Mouse (Mus musculus) forebrain, embryonic 14.5 days (tissue): Measurements from ENCODE around the gene Sox5. TPM values are rescaled to one million over a fixed set of nuclear protein-coding genes. Genes with fewer than 3 reads are reported as not detected.

Experiments used
- ATAC-seq: fragments of 200-750 bp; cut with Nextera tagmentation; 2 replicates; pipeline ENCODE4 v1.8.0; 2017; ENCODE audit warnings: mild to moderate bottlenecking, moderate library complexity
- DNase-seq: peaks from one replicate; pipeline ENCODE4 v3.0.0-alpha.2; 2015; ENCODE audit warnings: low spot score
- H3K27ac ChIP-seq: fragments of 300-500 bp; sonication (generic); 2 replicates; pipeline ENCODE4 v1.5.1; 2014; ENCODE audit warnings: low read depth, mild to moderate bottlenecking, control low read depth, low read length, moderate library complexity
- H3K27me3 ChIP-seq: fragments of 300-500 bp; sonication (generic); replicated peaks from 2 replicates; pipeline ENCODE4 v1.6.1; 2014; ENCODE audit warnings: low read length, control low read depth, mixed read lengths; ENCODE audit not compliant: control insufficient read depth, insufficient read depth
- H3K36me3 ChIP-seq: fragments of 300-500 bp; sonication (generic); 2 replicates; pipeline ENCODE4 v1.6.1; 2014; ENCODE audit warnings: low read length, control low read depth; ENCODE audit not compliant: control insufficient read depth, insufficient read depth
- H3K4me1 ChIP-seq: fragments of 300-500 bp; sonication (generic); 2 replicates; pipeline ENCODE4 v1.6.1; 2014; ENCODE audit warnings: antibody characterized with exemption, low read length, control low read depth; ENCODE audit not compliant: control insufficient read depth, insufficient read depth
- H3K4me2 ChIP-seq: fragments of 300-500 bp; sonication (generic); 2 replicates; pipeline ENCODE4 v1.6.1; 2014; ENCODE audit warnings: mild to moderate bottlenecking, control low read depth, low read length
- H3K4me3 ChIP-seq: fragments of 300-500 bp; sonication (generic); 2 replicates; pipeline ENCODE4 v1.5.1; 2014; ENCODE audit warnings: low read depth, low read length, control low read depth
- H3K9ac ChIP-seq: fragments of 300-500 bp; sonication (generic); 2 replicates; pipeline ENCODE4 v1.6.1; 2014; ENCODE audit warnings: mild to moderate bottlenecking, low read length, control low read depth, moderate library complexity
- H3K9me3 ChIP-seq: fragments of 300-500 bp; sonication (generic); replicated peaks from 2 replicates; pipeline ENCODE4 v1.6.1; 2016; ENCODE audit warnings: low read length, control low read depth, mixed read lengths; ENCODE audit not compliant: control insufficient read depth
- WGBS: fragments of 180-500 bp; shearing (Covaris S2); extraction: QIAGEN DNeasy Blood & Tissue Kit; methylation state at CpG from one replicate; pipeline ENCODE4 v1.1.7; 2014; 5-methylcytosine and 5-hydroxymethylcytosine counted together
- polyA plus RNA-seq: library from polyadenylated mRNA; unstranded; fragments of >200 nt; fragmentation: Nextera tagmentation; extraction: Ambion mirVana; gene quantifications from 2 replicates; pipeline ENCODE4 v1.2.1, GENCODE M21; 2014

The Sox5 gene
- polyA plus RNA-seq, 1 experiment from 2014 or later: 115 TPM

- H3K27me3 ChIP-seq: no peaks in the 10 kb centered on the region
- no peaks in the 10 kb centered on the region for H3K36me3 ChIP-seq
- H3K9me3 ChIP-seq: no peaks in the 10 kb centered on the region
- WGBS: 71% methylated on average over 12 of the region's 12 CpGs
- H3K27ac ChIP-seq: no peak overlapping the region
- no peak for ATAC-seq
- no peak overlapping the region for H3K4me3 ChIP-seq
- H3K4me1 ChIP-seq: peaks cover 17% of the 10 kb centered on the region
- H3K4me2 ChIP-seq: no peak overlapping the region
- DNase-seq: no peak
- H3K9ac ChIP-seq: no peak overlapping the region
These were observed 612.9 kb downstream of the Sox5 start for GRCm38 (mm10) chr6:144168696-144169476.

GRCm38 (mm10) chr6:144167058-144167457 is 614.7 kb downstream of the Sox5 start:
- Histone ChIP-seq H3K9ac (no peak overlapping the region), H3K27ac (no peak overlapping the region), H3K4me1 (peaks cover 17% of the 10 kb centered on the region), H3K4me3 (no peak overlapping the region), H3K9me3 (no peaks in the 10 kb centered on the region), H3K27me3 (no peaks in the 10 kb centered on the region), H3K36me3 (no peaks in the 10 kb centered on the region), H3K4me2 (no peak overlapping the region)
- WGBS: 96% methylated on average over 7 of the region's 7 CpGs
- ATAC-seq: 0 out of 2 replicates have a peak, but pooled peaks have one; percentile 27
- DNase-seq: no peak

GRCm38 (mm10) chr6:144166651-144167050 is 615.1 kb downstream of the Sox5 start:
- H3K4me1 ChIP-seq: peaks cover 17% of the 10 kb centered on the region
- no peaks in the 10 kb centered on the region for H3K36me3 ChIP-seq
- no peak; the same call in 1 of the 2 replicates for ATAC-seq
- DNase-seq: no peak
- 38% methylated on average over 8 of the region's 8 CpGs for WGBS
- no peak overlapping the region for H3K27ac ChIP-seq
- no peak overlapping the region for H3K4me3 ChIP-seq
- H3K4me2 ChIP-seq: no peak overlapping the region
- no peaks in the 10 kb centered on the region for H3K27me3 ChIP-seq
- H3K9me3 ChIP-seq: no peaks in the 10 kb centered on the region
- H3K9ac ChIP-seq: no peak overlapping the region

GRCm38 (mm10) chr6:144166104-144166503 is 615.7 kb downstream of the Sox5 start:
- H3K4me2 ChIP-seq: peak overlapping the region; percentile 5; the same call in 1 of the 2 replicates
- H3K4me3 ChIP-seq: no peak overlapping the region
- peak; percentile 61 for DNase-seq
- H3K27me3 ChIP-seq: no peaks in the 10 kb centered on the region
- H3K27ac ChIP-seq: 0 out of 2 replicates have a peak overlapping the region, but pooled peaks have one; percentile 10
- peaks cover 17% of the 10 kb centered on the region for H3K4me1 ChIP-seq
- WGBS: 6% methylated on average over 8 of the region's 8 CpGs
- 0 out of 2 replicates have a peak, but pooled peaks have one; percentile 46 for ATAC-seq
- H3K9ac ChIP-seq: peak overlapping the region; percentile 26; the same call in 1 of the 2 replicates
- no peaks in the 10 kb centered on the region for H3K9me3 ChIP-seq
- no peaks in the 10 kb centered on the region for H3K36me3 ChIP-seq

- DNase-seq: no peak
- H3K9me3 ChIP-seq: no peaks in the 10 kb centered on the region
- 87% methylated on average over 9 of the region's 9 CpGs for WGBS
- no peak for ATAC-seq
- no peak overlapping the region for H3K4me2 ChIP-seq
- H3K27me3 ChIP-seq: no peaks in the 10 kb centered on the region
- H3K36me3 ChIP-seq: 0 out of 2 replicates have a peak, but pooled peaks cover 2% of the 10 kb centered on the region
- H3K4me3 ChIP-seq: no peak overlapping the region
- H3K9ac ChIP-seq: no peak overlapping the region
- H3K27ac ChIP-seq: no peak overlapping the region
- H3K4me1 ChIP-seq: peaks cover 12% of the 10 kb centered on the region
These were observed 618.3 kb downstream of the Sox5 start for GRCm38 (mm10) chr6:144163501-144163900.

GRCm38 (mm10) chr6:144158637-144159036 is 623.1 kb downstream of the Sox5 start:
- H3K9me3 ChIP-seq: no peaks in the 10 kb centered on the region
- H3K4me1 ChIP-seq: peaks cover 21% of the 10 kb centered on the region
- H3K4me3 ChIP-seq: no peak overlapping the region
- 0 out of 2 replicates have a peak, but pooled peaks cover 2% of the 10 kb centered on the region for H3K36me3 ChIP-seq
- 94% methylated on average over 12 of the region's 12 CpGs for WGBS
- H3K4me2 ChIP-seq: no peak overlapping the region
- no peak overlapping the region for H3K9ac ChIP-seq
- ATAC-seq: no peak
- no peaks in the 10 kb centered on the region for H3K27me3 ChIP-seq
- H3K27ac ChIP-seq: no peak overlapping the region
- no peak for DNase-seq

- no peaks in the 10 kb centered on the region for H3K9me3 ChIP-seq
- H3K4me1 ChIP-seq: peaks cover 30% of the 10 kb centered on the region
- peak overlapping the region; percentile 12 for H3K4me2 ChIP-seq
- H3K27me3 ChIP-seq: no peaks in the 10 kb centered on the region
- 6% methylated on average over 9 of the region's 9 CpGs for whole genome bisulfite sequencing
- H3K9ac ChIP-seq: peak overlapping the region; percentile 42; the same call in 1 of the 2 replicates
- DNase-seq (peak; percentile 86), ATAC-seq (peak; percentile 87)
- peak overlapping the region; percentile 88 for H3K27ac ChIP-seq
- H3K36me3 ChIP-seq: 0 out of 2 replicates have a peak, but pooled peaks cover 2% of the 10 kb centered on the region
- H3K4me3 ChIP-seq: no peak overlapping the region
These were observed 626.8 kb downstream of the Sox5 start for GRCm38 (mm10) chr6:144154892-144155424.

GRCm38 (mm10) chr6:144151957-144152356 is 629.8 kb downstream of the Sox5 start:
- 15% methylated on average over 3 of the region's 3 CpGs for WGBS
- peaks cover 33% of the 10 kb centered on the region for H3K4me1 ChIP-seq
- ATAC-seq (no peak), DNase-seq (no peak)
- no peak overlapping the region for H3K27ac ChIP-seq
- H3K9ac ChIP-seq: no peak overlapping the region
- H3K4me2 ChIP-seq: no peak overlapping the region
- no peaks in the 10 kb centered on the region for H3K36me3 ChIP-seq
- no peak overlapping the region for H3K4me3 ChIP-seq
- no peaks in the 10 kb centered on the region for H3K27me3 ChIP-seq
- H3K9me3 ChIP-seq: no peaks in the 10 kb centered on the region
